8 mouse cellular contexts compared by ENCODE assay signal in genomic region chr6:128300134-128301001, GRCm38 (mm10). TPM values are rescaled to one million over a fixed set of nuclear protein-coding genes. Genes with fewer than 3 reads are reported as not detected.
DNase-seq lines count a peak whose midpoint lies in the region; ATAC-seq and TF ChIP-seq lines count a peak whose summit lies in the region.

Tead4 (minus strand) TSS chr6:128300823.

- no peaks in the 10 kb centered on the region for H3K79me2 ChIP-seq in liver, adult 2 months (ENCODE audit: control insufficient read depth, insufficient read depth, low read length)

- no peaks in the 10 kb centered on the region for H3K36me3 ChIP-seq in hindbrain, embryonic 15.5 days
- H3K36me3 ChIP-seq in liver, adult 2 months (ENCODE audit: control insufficient read depth, insufficient read depth, low read length) = no peaks in the 10 kb centered on the region
- H3K36me3 ChIP-seq in midbrain, embryonic 15.5 days (replicated peaks) = no peaks in the 10 kb centered on the region

- H3K27me3 ChIP-seq in hindbrain, embryonic 15.5 days = peaks cover 51% of the 10 kb centered on the region
- H3K27me3 ChIP-seq in liver, adult 2 months (ENCODE audit: control insufficient read depth, insufficient read depth, low read length) = peaks cover 14% of the 10 kb centered on the region
- peaks cover 53% of the 10 kb centered on the region for H3K27me3 ChIP-seq in midbrain, embryonic 15.5 days (replicated peaks)

- no peaks in the 10 kb centered on the region for H3K9me3 ChIP-seq in hindbrain, embryonic 15.5 days
- H3K9me3 ChIP-seq in midbrain, embryonic 15.5 days = no peaks in the 10 kb centered on the region

- no peak for TF ChIP-seq CTCF in layer of hippocampus, adult 2 months (conservative IDR thresholded peaks at IDR 0.05)
- no peak for TF ChIP-seq CTCF in liver, adult 2 months (IDR thresholded peaks at IDR 0.05; ENCODE audit: low read depth, low read length)

- DNase-seq in layer of hippocampus, adult 2 months (ENCODE audit: low spot score in 2 of 2) = no peak
- DNase-seq in layer of hippocampus, adult 18-20 months (ENCODE audit: low spot score in 2 of 2) = no peak
- peak; percentile 85 to 87 for DNase-seq in cerebellum, postnatal 25 days
- DNase-seq in gastrocnemius, postnatal 14 days = peak; percentile 75
- DNase-seq in liver, adult 2 months (ENCODE audit: extremely low read depth, low read depth, low spot score) = peak; percentile 14
- DNase-seq in testis, postnatal 10 days (ENCODE audit: low spot score) = peak; percentile 75

- H3K27ac ChIP-seq in layer of hippocampus, adult 2 months = peak within 1 kb of the TSS; percentile 55; the same call in 1 of the 2 replicates
- no peak within 1 kb of the TSS for H3K27ac ChIP-seq in hindbrain, embryonic 15.5 days (replicated peaks)
- H3K27ac ChIP-seq in liver, adult 2 months (replicated peaks; ENCODE audit: insufficient read depth, low read depth, low read length) = peak within 1 kb of the TSS; percentile 40; the same call in 1 of the 2 replicates
- no peak within 1 kb of the TSS for H3K27ac ChIP-seq in midbrain, embryonic 15.5 days

- H3K4me1 ChIP-seq in hindbrain, embryonic 15.5 days (replicated peaks) = peaks cover 22% of the 10 kb centered on the region
- H3K4me1 ChIP-seq in liver, adult 2 months (ENCODE audit: control insufficient read depth, insufficient read depth, low read length) = no peaks in the 10 kb centered on the region
- peaks cover 20% of the 10 kb centered on the region for H3K4me1 ChIP-seq in midbrain, embryonic 15.5 days

- under 1% methylated on average over 76 of the region's 81 CpGs for WGBS in hindbrain, embryonic 15.5 days
- WGBS in liver, adult 2 months = 1% methylated on average over 80 of the region's 81 CpGs
- under 1% methylated on average over 81 of the region's 81 CpGs for WGBS in midbrain, embryonic 15.5 days

- ATAC-seq in hindbrain, embryonic 15.5 days (ENCODE audit: low FRiP score, low read depth) = peak; percentile 36; the same call in 1 of the 2 replicates
- peak; percentile 78 for ATAC-seq in midbrain, embryonic 15.5 days (replicated peaks)

- H3K9ac ChIP-seq in hindbrain, embryonic 15.5 days = peak within 1 kb of the TSS; percentile 46
- H3K9ac ChIP-seq in liver, adult 2 months (ENCODE audit: low read depth, low read length) = peak within 1 kb of the TSS; percentile 75
- peak within 1 kb of the TSS; percentile 43 for H3K9ac ChIP-seq in midbrain, embryonic 15.5 days

- peak within 1 kb of the TSS; percentile 100 for H3K4me2 ChIP-seq in hindbrain, embryonic 15.5 days
- H3K4me2 ChIP-seq in midbrain, embryonic 15.5 days = peak within 1 kb of the TSS; percentile 100

- intact Hi-C loops in gastrocnemius, postnatal 14 days (cut with DNase I; ENCODE audit: low total_unique reads) = loop anchor here (5.0 kb wide), 1 partner anchor 68 kb away; no protein-coding TSS in a partner anchor

- 0 out of 2 replicates have a peak, but pooled peaks have one; percentile 27 for TF ChIP-seq POLR2A in liver, adult 2 months (IDR thresholded peaks at IDR 0.05; ENCODE audit: extremely low read depth, insufficient read depth, low read length)

- H3K4me3 ChIP-seq in layer of hippocampus, adult 2 months = peak within 1 kb of the TSS; percentile 66
- peak within 1 kb of the TSS; percentile 59 for H3K4me3 ChIP-seq in hindbrain, embryonic 15.5 days
- H3K4me3 ChIP-seq in liver, adult 2 months (ENCODE audit: insufficient read depth, low read depth, low read length) = peak within 1 kb of the TSS; percentile 76
- peak within 1 kb of the TSS; percentile 65 for H3K4me3 ChIP-seq in midbrain, embryonic 15.5 days

RNA-seq across cellular contexts. Expression of gene Tead4, which starts in this region (rescaled TPM):
- total RNA-seq in layer of hippocampus, adult 2 months (2021) = under 1 TPM; 0.86 to 0.87 TPM
- 1 to 10 TPM in 1 of 2 experiments, under 1 TPM in 1; 0.97 to 1.5 TPM for total RNA-seq in layer of hippocampus, adult 18-20 months (2021)
- 10 to 100 TPM; 10.9 to 11.0 TPM for total RNA-seq in gastrocnemius, postnatal 14 days (2021)
- polyA plus RNA-seq in hindbrain, embryonic 15.5 days (2015; fragmentation: Nextera tagmentation; extraction: Ambion mirVana) = 0.47 and 0.49 TPM in 2 replicates
- 0.13 and 0.18 TPM in 2 replicates for total RNA-seq in liver, adult 2 months (2014; rRNA removed)
- polyA plus RNA-seq in liver, adult 2 months (2012; rRNA removed) = 0.06 and 0.39 TPM in 2 replicates
- polyA plus RNA-seq in midbrain, embryonic 15.5 days (2015; fragmentation: Nextera tagmentation; extraction: Ambion mirVana) = 0.65 and 0.91 TPM in 2 replicates

Comparison
In these comparisons a context has a peak if more than half of its experiments do, and no peak if none do; other contexts are left out.
1. RNA of gene Tead4 (total RNA-seq): 10.9 to 11.0 TPM in gastrocnemius, postnatal 14 days; 0.97 to 1.5 TPM in layer of hippocampus, adult 18-20 months, 0.86 to 0.87 TPM in layer of hippocampus, adult 2 months and 0.13 to 0.18 TPM in liver, adult 2 months; every median in the first group is over 4 times any median in the second.
2. Peak in ATAC-seq, H3K4me3 ChIP-seq, H3K9ac ChIP-seq and H3K4me2 ChIP-seq in hindbrain, embryonic 15.5 days; RNA of the gene not detected or under 1 TPM.
3. Peak in DNase-seq, H3K4me3 ChIP-seq, H3K27ac ChIP-seq and H3K9ac ChIP-seq in liver, adult 2 months; RNA of the gene not detected or under 1 TPM.
4. Peak in ATAC-seq, H3K4me3 ChIP-seq, H3K9ac ChIP-seq and H3K4me2 ChIP-seq in midbrain, embryonic 15.5 days; RNA of the gene not detected or under 1 TPM.
5. DNase-seq: peak in cerebellum, postnatal 25 days (2 of 2), gastrocnemius, postnatal 14 days (single experiment) and testis, postnatal 10 days (single experiment); none in layer of hippocampus, adult 2 months (0 of 2) and layer of hippocampus, adult 18-20 months (0 of 2).
6. Peak in every context shown above with its lines, with median percentiles within 50 percentile points of each other: H3K4me3 ChIP-seq and H3K9ac ChIP-seq.